Mouse (Mus musculus) urinary bladder, postnatal 14 days (tissue): ENCODE measurements around the gene Dscam.
A peak's percentile ranks its signal among the peaks of the same experiment; 100 is the strongest.
"Not testable (repeated sequence)": the region's sequence is repeated elsewhere in the genome, so short reads cannot be mapped to it uniquely, and the experiment has no call there.

ENCODE experiments used
- DNase-seq: peaks from one replicate; pipeline ENCODE4 v3.0.0; 2021; ENCODE audit warnings: low spot score

Gene Dscam

GRCm38 (mm10) chr16:96884590-96884989, 286.0 kb downstream of the Dscam start:
- not testable (repeated sequence) for DNase-seq

- no peak for DNase-seq
These were observed 293.3 kb downstream of the Dscam start for GRCm38 (mm10) chr16:96877271-96877670.

GRCm38 (mm10) chr16:96872799-96873198, 297.8 kb downstream of the Dscam start:
- no peak for DNase-seq

GRCm38 (mm10) chr16:96857571-96857970, 313.0 kb downstream of the Dscam start:
- DNase-seq, result no peak

- DNase-seq, result no peak
These were observed 315.5 kb downstream of the Dscam start for GRCm38 (mm10) chr16:96855060-96855459.

- DNase-seq, result peak; percentile 13
These were observed 318.2 kb downstream of the Dscam start for GRCm38 (mm10) chr16:96852383-96852782.

GRCm38 (mm10) chr16:96848916-96849315, 321.6 kb downstream of the Dscam start:
- no peak for DNase-seq

- DNase-seq, result no peak
These were observed 324.0 kb downstream of the Dscam start for GRCm38 (mm10) chr16:96846585-96846984.

GRCm38 (mm10) chr16:96846113-96846512, 324.4 kb downstream of the Dscam start:
- DNase-seq, result no peak

- DNase-seq, result no peak
These were observed 325.0 kb downstream of the Dscam start for GRCm38 (mm10) chr16:96845475-96846098.

- DNase-seq, result no peak
These were observed 326.7 kb downstream of the Dscam start for GRCm38 (mm10) chr16:96843691-96844400.

- DNase-seq, result no peak
These were observed 327.7 kb downstream of the Dscam start for GRCm38 (mm10) chr16:96842829-96843360.

GRCm38 (mm10) chr16:96819649-96820048, 350.9 kb downstream of the Dscam start:
- peak; percentile 63 for DNase-seq

- no peak for DNase-seq
These were observed 364.3 kb downstream of the Dscam start for GRCm38 (mm10) chr16:96806298-96806697.

GRCm38 (mm10) chr16:96802636-96803035, 367.9 kb downstream of the Dscam start:
- DNase-seq, result no peak

GRCm38 (mm10) chr16:96801650-96802237, 368.8 kb downstream of the Dscam start:
- no peak for DNase-seq

GRCm38 (mm10) chr16:96795431-96795830, 375.1 kb downstream of the Dscam start:
- peak; percentile 14 for DNase-seq

- DNase-seq, result no peak
These were observed 379.2 kb downstream of the Dscam start for GRCm38 (mm10) chr16:96791307-96791706.

- no peak for DNase-seq
These were observed 382.3 kb downstream of the Dscam start for GRCm38 (mm10) chr16:96788286-96788685.

- no peak for DNase-seq
These were observed 391.5 kb downstream of the Dscam start for GRCm38 (mm10) chr16:96779021-96779420.

- DNase-seq, result no peak
These were observed 396.3 kb downstream of the Dscam start for GRCm38 (mm10) chr16:96774245-96774644.

- DNase-seq, result no peak
These were observed 402.6 kb downstream of the Dscam start for GRCm38 (mm10) chr16:96767985-96768384.

GRCm38 (mm10) chr16:96767508-96767907, 403.0 kb downstream of the Dscam start:
- DNase-seq, result no peak
